Mouse (Mus musculus): ENCODE data around the gene Usp17lc. TPM values are rescaled to one million over a fixed set of nuclear protein-coding genes. Genes with fewer than 3 reads are reported as not detected.
"Not testable (repeated sequence)": the region's sequence is repeated elsewhere in the genome, so short reads cannot be mapped to it uniquely, and the experiment has no call there.

Gene Usp17lc
- total RNA-seq (2021) = not detected

- not testable (repeated sequence) for DNase-seq (ENCODE audit: low spot score in 2 of 2)
- intact Hi-C loops (cut with DNase I) = loop anchor here (5.0 kb wide), 1 partner anchor 167 kb away; no protein-coding TSS in a partner anchor
Observed at GRCm38 (mm10) chr7:103414772-103415171, at the start of gene Usp17lc. TSS of gene Usp17lc (plus strand) at chr7:103415072.

- intact Hi-C loops (cut with DNase I) = no loop called here
- DNase-seq (ENCODE audit: low spot score in 2 of 2) = no peak
Observed at GRCm38 (mm10) chr7:103386077-103386476, 28.8 kb upstream of the Usp17lc start, which contains the start of gene Olfr603. TSS of gene Olfr603 (minus strand) at chr7:103386177.

- DNase-seq (ENCODE audit: low spot score in 2 of 2) = no peak
- intact Hi-C loops (cut with DNase I) = no loop called here
Observed at GRCm38 (mm10) chr7:103397758-103398157, 17.1 kb upstream of the Usp17lc start.

- no peak for DNase-seq (ENCODE audit: low spot score in 2 of 2)
- intact Hi-C loops (cut with DNase I) = no loop called here
Observed at GRCm38 (mm10) chr7:103398981-103399380, 15.9 kb upstream of the Usp17lc start.

- intact Hi-C loops (cut with DNase I); DNase-seq (ENCODE audit: low spot score in 2 of 2): not testable (repeated sequence)
Observed at GRCm38 (mm10) chr7:103406521-103407055, 8.3 kb upstream of the Usp17lc start.

- no peak for DNase-seq (ENCODE audit: low spot score in 2 of 2)
- intact Hi-C loops (cut with DNase I) = no loop called here
Observed at GRCm38 (mm10) chr7:103445339-103445738, 30.5 kb downstream of the Usp17lc start, which contains the start of gene Olfr605. TSS of gene Olfr605 (minus strand) at chr7:103445439.

- DNase-seq (ENCODE audit: low spot score in 2 of 2) = no peak
- intact Hi-C loops (cut with DNase I) = no loop called here
Observed at GRCm38 (mm10) chr7:103448746-103449145, 33.9 kb downstream of the Usp17lc start, which contains the start of gene Olfr606. TSS of gene Olfr606 (plus strand) at chr7:103449046.

- no peak for DNase-seq (ENCODE audit: low spot score in 2 of 2)
- intact Hi-C loops (cut with DNase I) = no loop called here
Observed at GRCm38 (mm10) chr7:103460590-103460989, 45.7 kb downstream of the Usp17lc start.

Small RNA genes lying within 50 kb of the gene (microRNA-seq; reads per million reads assigned to microRNA genes)
- gene Gm25774 = not detected

Other genes with a start within 250 kb of the Usp17lc start
- gene Olfr591, start 236.7 kb upstream of the Usp17lc start, total RNA-seq (2021) = not detected
- not detected for gene Olfr592, start 230.3 kb upstream of the Usp17lc start, total RNA-seq (2021)
- not detected for gene Olfr593, start 203.2 kb upstream of the Usp17lc start, total RNA-seq (2021)
- gene Olfr594, start 198.1 kb upstream of the Usp17lc start, total RNA-seq (2021) = not detected
- gene Usp17ld, start 162.6 kb upstream of the Usp17lc start, total RNA-seq (2021) = not detected
- not detected for gene Olfr596, start 109.4 kb upstream of the Usp17lc start, total RNA-seq (2021)
- not detected for gene Olfr597, start 98.8 kb upstream of the Usp17lc start, total RNA-seq (2021)
- not detected for gene Olfr598, start 91.5 kb upstream of the Usp17lc start, total RNA-seq (2021)
- not detected for gene Olfr599, start 79.2 kb upstream of the Usp17lc start, total RNA-seq (2021)
- not detected for gene Olfr600, start 65.4 kb upstream of the Usp17lc start, total RNA-seq (2021)
- gene Olfr601, start 52.4 kb upstream of the Usp17lc start, total RNA-seq (2021) = not detected
- gene Olfr603, start 28.9 kb upstream of the Usp17lc start, total RNA-seq (2021) = not detected
- gene Olfr605, start 30.4 kb downstream of the Usp17lc start, total RNA-seq (2021) = not detected
- gene Olfr606, start 34.0 kb downstream of the Usp17lc start, total RNA-seq (2021) = not detected
- gene Olfr607, start 49.1 kb downstream of the Usp17lc start, total RNA-seq (2021) = not detected
- gene Olfr608, start 54.8 kb downstream of the Usp17lc start, total RNA-seq (2021) = not detected
- gene Olfr609, start 83.0 kb downstream of the Usp17lc start, total RNA-seq (2021) = not detected
- not detected for gene Olfr610, start 97.0 kb downstream of the Usp17lc start, total RNA-seq (2021)
- gene Olfr611, start 105.8 kb downstream of the Usp17lc start, total RNA-seq (2021) = not detected
- not detected for gene Olfr612, start 127.6 kb downstream of the Usp17lc start, total RNA-seq (2021)
- not detected for gene Olfr613, start 133.0 kb downstream of the Usp17lc start, total RNA-seq (2021)
- gene Olfr615, start 141.0 kb downstream of the Usp17lc start, total RNA-seq (2021) = not detected
- not detected for gene Olfr616, start 154.1 kb downstream of the Usp17lc start, total RNA-seq (2021)
- gene Olfr617, start 158.0 kb downstream of the Usp17lc start, total RNA-seq (2021) = not detected
- gene Olfr618, start 175.0 kb downstream of the Usp17lc start, total RNA-seq (2021) = not detected
- gene Olfr619, start 185.5 kb downstream of the Usp17lc start, total RNA-seq (2021) = not detected
- gene Olfr620, start 197.5 kb downstream of the Usp17lc start, total RNA-seq (2021) = not detected
- not detected for gene Olfr622, start 227.6 kb downstream of the Usp17lc start, total RNA-seq (2021)
- not detected for gene Olfr623, start 248.6 kb downstream of the Usp17lc start, total RNA-seq (2021)